Mouse (Mus musculus) brain, embryonic 14.5 days (tissue): ENCODE measurements around the gene Cbarp. TPM values are rescaled to one million over a fixed set of nuclear protein-coding genes. Genes with fewer than 3 reads are reported as not detected.

Experiments used
- DNase-seq: peaks from one replicate; pipeline ENCODE4 v3.0.0-alpha.2; 2011; ENCODE audit warnings: low read depth
- CTCF ChIP-seq: fragments of 200-500 bp; IDR thresholded peaks from 2 replicates; pipeline ENCODE4 v1.5.1; 2012; ENCODE audit warnings: inconsistent platforms, mild to moderate bottlenecking, moderate library complexity, borderline replicate concordance; ENCODE audit not compliant: insufficient read depth, insufficient read length; ENCODE audit errors: extremely low read depth
- POLR2A ChIP-seq: fragments of 200-500 bp; IDR thresholded peaks from 2 replicates; pipeline ENCODE4 v1.6.1; 2012; ENCODE audit warnings: mild to moderate bottlenecking, inconsistent platforms, borderline replicate concordance; ENCODE audit not compliant: poor library complexity, insufficient read depth, insufficient read length, severe bottlenecking; ENCODE audit errors: extremely low read depth
- polyA plus RNA-seq: library from polyadenylated mRNA; depleted of rRNA; stranded (reverse); fragments of >200 nt; gene quantifications from 2 replicates; pipeline ENCODE4 v1.2.3, GENCODE M21; 2012

The Cbarp gene
- polyA plus RNA-seq, 1 experiment: 242 TPM

- TF ChIP-seq CTCF (no peak), POLR2A (no peak)
- DNase-seq: peak; percentile 71
Measured at GRCm38 (mm10) chr10:80151211-80152034, 10.8 kb upstream of the Cbarp start.

GRCm38 (mm10) chr10:80150226-80151210 is 9.9 kb upstream of the Cbarp start:
- DNase-seq: peak; percentile 91
- peak; percentile 17; the same call in 1 of the 2 replicates for TF ChIP-seq POLR2A
- no peak for TF ChIP-seq CTCF

DNA sequence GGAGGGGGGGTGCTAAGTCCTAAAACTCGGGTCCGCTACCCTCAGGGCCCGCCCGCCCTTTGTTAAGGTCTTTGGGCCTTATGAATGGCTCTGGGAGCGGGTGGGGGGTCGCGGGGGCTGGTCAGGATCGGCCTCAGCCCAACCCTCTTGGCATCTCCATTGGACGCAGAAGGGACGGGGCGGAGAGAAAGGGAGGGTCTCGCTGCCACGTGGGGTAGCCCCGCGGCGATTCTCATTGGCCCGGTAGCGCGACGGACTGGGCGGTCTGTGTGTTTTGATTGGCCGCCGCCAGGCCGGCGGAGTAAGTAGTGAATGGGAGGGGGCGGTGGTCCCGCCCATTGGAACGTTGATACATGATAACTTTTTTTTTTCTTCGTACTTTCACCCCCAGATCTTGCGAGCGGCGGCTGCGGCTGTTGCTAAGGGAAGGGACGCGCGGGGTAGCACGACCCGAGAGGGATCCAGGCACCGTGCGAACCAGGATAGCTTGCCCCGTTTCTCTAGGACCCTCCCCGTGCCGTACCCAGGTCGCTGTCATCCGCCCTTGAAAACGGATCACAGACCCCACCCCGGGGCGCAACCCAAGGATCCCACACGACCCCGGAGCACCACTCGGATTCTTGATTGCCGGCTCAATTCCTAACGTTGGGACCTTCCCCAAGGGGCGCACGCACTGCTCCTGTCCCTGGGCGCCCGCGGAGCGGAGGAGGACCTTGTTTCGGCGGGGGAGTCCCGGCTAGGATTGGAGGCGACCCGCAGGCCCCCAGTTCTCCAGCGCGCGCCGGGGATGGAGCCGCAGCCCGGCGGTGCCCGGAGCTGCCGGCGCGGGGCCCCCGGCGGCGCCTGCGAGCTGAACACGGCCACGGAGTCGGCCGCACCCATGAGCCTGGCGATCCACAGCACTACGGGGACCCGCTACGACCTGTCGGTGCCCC is 8.9 kb upstream of the Cbarp start:
- peak; percentile 72; the same call in 1 of the 2 replicates for TF ChIP-seq POLR2A
- no peak for TF ChIP-seq CTCF
- DNase-seq: peak; percentile 100

GRCm38 (mm10) chr10:80148610-80149290 is 8.1 kb upstream of the Cbarp start:
- TF ChIP-seq POLR2A: peak; percentile 29; the same call in 1 of the 2 replicates
- peak; percentile 65 for TF ChIP-seq CTCF
- DNase-seq: peak; percentile 98

- TF ChIP-seq POLR2A (peak; percentile 49; the same call in 1 of the 2 replicates), CTCF (peak; percentile 53; the same call in 1 of the 2 replicates)
- DNase-seq: peak; percentile 83
Measured at GRCm38 (mm10) chr10:80147719-80148601, 7.3 kb upstream of the Cbarp start, which contains the start of gene Midn. TSS of gene Midn (plus strand) at chr10:80148272.

DNA sequence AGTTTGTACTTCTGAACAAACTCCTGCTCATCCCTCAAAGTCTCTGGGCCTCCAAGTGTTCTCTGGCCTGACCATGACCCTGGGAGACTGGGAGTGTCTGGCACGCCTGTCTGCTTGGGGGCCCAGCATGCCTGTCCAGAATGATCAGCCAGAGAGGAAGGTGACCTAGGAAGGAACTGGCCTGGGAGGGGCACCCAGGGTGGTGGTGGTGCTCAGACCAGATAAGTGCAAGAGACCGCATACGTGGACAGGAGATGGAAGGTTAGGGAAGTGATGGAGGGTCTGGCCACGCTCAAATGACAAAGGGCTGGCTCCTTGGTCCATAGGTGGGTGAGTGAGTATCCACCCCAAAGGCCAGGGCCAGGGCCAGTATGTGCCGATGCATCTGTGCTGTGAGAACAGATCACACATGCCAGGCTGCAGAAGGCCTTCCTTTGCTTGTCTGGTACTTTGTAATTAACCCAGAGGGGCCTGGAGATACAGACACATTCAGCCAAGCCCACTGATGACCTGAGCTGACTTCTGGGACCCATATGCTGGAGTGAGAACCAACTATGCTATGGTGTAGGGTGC is 6.6 kb upstream of the Cbarp start:
- no peak for DNase-seq
- TF ChIP-seq POLR2A: no peak
- no peak for TF ChIP-seq CTCF

- no peak for TF ChIP-seq CTCF
- no peak for TF ChIP-seq POLR2A
- DNase-seq: no peak
Measured at GRCm38 (mm10) chr10:80146568-80147011, 6.0 kb upstream of the Cbarp start.

GRCm38 (mm10) chr10:80145896-80146295 is 5.3 kb upstream of the Cbarp start:
- DNase-seq: no peak
- TF ChIP-seq CTCF (no peak), POLR2A (no peak)
